Mouse (Mus musculus) left cerebral cortex, adult 2 months (tissue): ENCODE data around the gene Rrp1b. TPM values are rescaled to one million over a fixed set of nuclear protein-coding genes. Genes with fewer than 3 reads are reported as not detected.
"Not testable (repeated sequence)": the region's sequence is repeated elsewhere in the genome, so short reads cannot be mapped to it uniquely, and the experiment has no call there.

Experiments used
- DNase-seq, 2 experiments: peaks; one replicate each; pipeline ENCODE4 v3.0.0; 2021 to 2022; ENCODE audit warnings: low spot score in 2 of 2, mixed read lengths in 1 of 2; ENCODE audit errors: extremely low spot score in 1 of 2
- H3K27ac ChIP-seq: fragments of 200-600 bp; 2 replicates; pipeline ENCODE4 v1.8.1; 2022
- H3K4me3 ChIP-seq: fragments of 200-600 bp; 2 replicates; pipeline ENCODE4 v1.8.1; 2022
- CTCF ChIP-seq: fragments of 200-600 bp; IDR thresholded peaks from 2 replicates; pipeline ENCODE4 v1.8.1; 2022; ENCODE audit warnings: antibody characterized with exemption, mild to moderate bottlenecking, moderate library complexity
- intact Hi-C: fragments of 180-260 bp; cut with DNase I; formaldehyde crosslinking; loops from one replicate; pipeline ENCODE4 v1.15.1; 2025
- total RNA-seq, 2 experiments: library from RNA; stranded (reverse); gene quantifications; 2 replicates each; pipeline ENCODE4 v1.2.3; 2021

Rrp1b gene
- total RNA-seq, 2 experiments from 2014 or later, result 20.6 to 24.5 TPM

DNA sequence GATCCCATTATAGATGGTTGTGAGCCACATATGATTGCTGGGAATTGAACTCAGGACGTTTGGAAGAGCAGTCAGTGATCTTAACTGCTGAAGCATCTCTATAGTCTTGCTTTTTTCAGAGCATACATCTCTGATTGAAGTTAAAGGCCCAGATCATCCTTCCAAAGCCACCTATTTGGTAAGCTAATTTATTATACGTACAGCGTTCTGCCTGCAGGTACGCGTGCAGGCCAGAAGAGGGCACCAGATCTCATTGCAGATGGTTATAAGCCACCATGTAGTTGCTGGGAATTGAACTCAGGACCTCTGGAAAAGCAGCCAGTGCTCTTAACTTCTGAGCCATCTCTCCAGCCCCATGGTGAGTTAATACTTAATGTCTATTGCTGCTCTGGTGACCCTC, 57.0 kb downstream of the Rrp1b start:
- DNase-seq, result no peak
- TF ChIP-seq CTCF, result peak; percentile 34
- Histone ChIP-seq H3K4me3 (no peak overlapping the region), H3K27ac (no peak overlapping the region)
- intact Hi-C loops, result no loop called here

DNA sequence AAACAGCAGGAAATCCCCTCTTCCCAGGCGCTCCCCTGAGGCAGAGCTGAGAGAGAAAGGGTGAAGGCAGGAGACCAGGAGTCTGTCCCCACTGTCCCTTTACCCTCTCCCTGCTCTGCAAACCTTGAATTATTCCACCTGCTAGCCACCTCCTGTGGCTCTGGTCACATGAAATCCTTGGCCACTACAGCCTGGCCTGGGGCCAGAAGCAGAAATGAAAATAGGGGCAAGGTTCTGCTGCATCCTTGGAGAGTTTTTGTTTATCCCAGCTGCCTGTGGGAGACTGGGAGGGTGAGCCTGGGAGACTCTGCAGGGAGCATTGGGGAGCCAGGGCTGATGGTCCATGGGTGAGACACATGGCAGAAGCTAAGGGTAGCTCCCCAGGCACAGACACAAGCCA, 61.8 kb downstream of the Rrp1b start:
- Histone ChIP-seq H3K27ac (no peak overlapping the region), H3K4me3 (no peak overlapping the region)
- intact Hi-C loops, result no loop called here
- DNase-seq, result no peak
- TF ChIP-seq CTCF, result no peak

DNA sequence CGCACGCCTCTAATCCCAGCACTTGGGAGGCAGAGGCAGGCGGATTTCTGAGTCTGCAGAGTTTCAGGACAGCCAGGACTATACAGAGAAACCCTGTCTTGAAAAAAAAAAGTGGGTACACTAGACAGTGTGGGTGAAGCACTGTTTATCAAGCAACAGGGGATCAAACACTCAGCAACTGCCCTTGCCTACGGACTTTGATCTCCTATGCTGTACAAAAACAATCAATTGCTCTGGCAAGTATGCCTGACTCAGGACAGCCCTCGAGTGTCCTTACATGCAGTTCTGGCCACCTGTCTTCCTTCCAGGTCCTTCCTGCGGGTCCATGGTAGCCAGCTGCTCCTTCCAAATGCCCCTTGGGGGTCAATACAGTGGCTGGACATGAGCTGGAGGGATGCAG, 63.0 kb downstream of the Rrp1b start:
- H3K4me3 ChIP-seq, H3K27ac ChIP-seq, intact Hi-C loops, DNase-seq: not testable (repeated sequence)

DNA sequence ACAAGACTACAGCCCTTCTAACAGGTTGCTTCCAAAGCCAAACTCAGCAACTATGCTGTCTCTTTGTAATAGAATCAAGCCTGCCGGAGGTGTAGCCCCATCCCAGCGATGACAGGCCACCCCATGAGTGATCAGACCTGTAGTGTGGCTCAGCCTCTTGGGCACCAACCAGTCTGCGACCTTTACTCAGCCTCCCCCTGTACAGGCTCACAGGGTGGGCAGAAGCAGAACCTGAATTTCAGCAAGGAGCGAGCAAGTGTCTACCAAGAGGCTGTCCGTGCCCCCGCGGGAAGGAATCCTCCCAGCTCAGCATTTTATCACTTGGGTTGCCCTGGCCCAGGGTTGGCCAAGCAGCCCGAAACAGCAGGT, 63.7 kb downstream of the Rrp1b start:
- no peak overlapping the region for H3K27ac ChIP-seq
- no peak for TF ChIP-seq CTCF
- DNase-seq, result no peak
- intact Hi-C loops, result no loop called here
- H3K4me3 ChIP-seq, result peak overlapping the region; percentile 52

DNA sequence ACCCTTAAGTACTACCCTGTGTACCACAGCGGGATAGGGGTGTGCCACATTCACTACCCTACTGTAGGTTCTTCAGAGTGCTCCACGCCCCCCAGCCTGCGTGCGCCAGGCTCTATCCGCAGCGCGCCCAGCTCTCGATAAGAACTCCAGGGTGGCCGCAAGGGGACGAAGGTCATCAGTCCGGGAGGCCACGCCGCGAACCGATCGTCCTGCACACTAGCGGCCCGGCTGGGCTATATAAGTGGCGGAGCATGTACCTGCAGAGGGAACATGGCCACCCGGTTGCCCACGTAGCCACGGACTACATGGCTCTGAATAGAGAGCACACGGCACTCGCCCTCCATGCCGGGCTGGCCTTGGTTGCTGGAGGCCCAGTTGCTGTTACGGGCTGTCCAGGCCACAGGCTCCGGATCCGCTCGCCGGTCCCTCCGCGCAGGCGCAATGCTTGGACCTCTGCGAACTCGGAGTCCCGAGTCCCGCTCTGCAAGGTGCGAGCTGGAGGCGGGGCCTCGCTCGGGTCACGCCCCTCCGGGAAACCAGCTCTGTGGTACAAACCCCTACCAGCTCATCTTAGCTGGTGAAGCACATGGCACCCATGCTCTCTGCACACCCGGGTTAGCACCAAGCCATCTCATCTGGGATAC, 64.2 kb downstream of the Rrp1b start:
- peak in 1 of 2 experiments; percentile 54 for DNase-seq
- Histone ChIP-seq H3K27ac (no peak overlapping the region), H3K4me3 (peak overlapping the region; percentile 52)
- no peak for TF ChIP-seq CTCF
- intact Hi-C loops, result no loop called here

DNA sequence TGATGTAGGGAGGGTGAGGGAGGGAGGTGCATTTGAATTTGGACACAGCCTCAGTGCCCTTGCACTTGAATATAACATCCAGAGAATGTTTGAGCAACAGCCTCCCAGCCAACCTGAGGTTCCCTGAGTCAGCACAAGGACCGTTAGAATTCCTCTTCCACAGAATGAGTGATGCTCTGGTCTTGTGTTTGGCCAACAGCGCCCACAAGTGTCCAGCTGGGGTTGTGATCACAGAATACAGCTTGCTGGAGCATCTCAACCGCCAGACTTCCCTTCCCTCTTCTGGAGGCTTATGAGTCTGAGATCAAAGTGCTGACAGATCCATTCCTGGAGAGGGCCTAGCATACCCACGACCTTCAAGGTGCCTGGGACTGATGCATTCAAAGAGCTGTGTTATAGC, 67.2 kb downstream of the Rrp1b start:
- no peak overlapping the region for H3K27ac ChIP-seq
- intact Hi-C loops, result no loop called here
- no peak overlapping the region for H3K4me3 ChIP-seq
- no peak for DNase-seq
- peak; percentile 36 for TF ChIP-seq CTCF

DNA sequence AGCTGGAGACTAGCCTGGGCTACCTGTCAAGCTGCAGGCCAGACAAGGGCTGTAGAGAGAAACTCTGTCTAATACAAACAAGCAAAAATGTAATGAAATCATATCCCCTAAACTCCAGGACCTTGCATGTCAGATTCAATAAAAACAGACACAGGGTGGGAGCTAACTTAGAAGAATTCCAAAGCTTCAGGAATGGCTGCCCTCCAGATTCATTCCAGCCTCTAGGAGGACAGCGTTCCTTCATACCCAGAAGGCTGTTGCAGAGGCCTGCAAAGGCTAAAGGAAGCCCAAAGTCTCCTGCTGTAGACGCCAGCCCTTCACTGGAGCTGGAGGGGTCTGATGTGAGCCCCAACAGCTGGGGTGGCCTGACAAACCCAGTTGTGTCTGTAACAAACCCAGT, 70.5 kb downstream of the Rrp1b start:
- H3K27ac ChIP-seq, result no peak overlapping the region
- TF ChIP-seq CTCF, result no peak
- intact Hi-C loops, result no loop called here
- DNase-seq, result no peak
- no peak overlapping the region for H3K4me3 ChIP-seq

DNA sequence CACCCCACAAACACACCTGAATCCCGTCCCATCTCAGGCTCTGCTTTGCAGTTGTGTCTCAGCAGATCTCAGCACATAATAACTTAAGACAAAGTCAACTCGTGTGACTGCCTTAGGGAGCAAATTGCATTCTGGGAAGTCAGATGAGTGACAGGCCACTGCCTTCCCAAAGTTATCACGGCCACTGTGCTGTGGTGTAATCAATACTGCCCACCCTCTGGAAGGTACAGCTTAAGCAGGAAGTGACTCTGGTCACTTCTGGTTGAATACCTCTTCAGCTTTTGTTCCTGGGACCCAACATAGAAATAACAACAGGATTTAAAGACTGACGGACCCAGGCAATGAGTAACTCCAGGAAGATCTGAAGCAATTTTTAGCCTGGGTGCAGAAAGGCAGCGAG, 72.0 kb downstream of the Rrp1b start:
- intact Hi-C loops, result no loop called here
- no peak for DNase-seq
- no peak overlapping the region for H3K4me3 ChIP-seq
- H3K27ac ChIP-seq, result no peak overlapping the region
- TF ChIP-seq CTCF, result no peak

DNA sequence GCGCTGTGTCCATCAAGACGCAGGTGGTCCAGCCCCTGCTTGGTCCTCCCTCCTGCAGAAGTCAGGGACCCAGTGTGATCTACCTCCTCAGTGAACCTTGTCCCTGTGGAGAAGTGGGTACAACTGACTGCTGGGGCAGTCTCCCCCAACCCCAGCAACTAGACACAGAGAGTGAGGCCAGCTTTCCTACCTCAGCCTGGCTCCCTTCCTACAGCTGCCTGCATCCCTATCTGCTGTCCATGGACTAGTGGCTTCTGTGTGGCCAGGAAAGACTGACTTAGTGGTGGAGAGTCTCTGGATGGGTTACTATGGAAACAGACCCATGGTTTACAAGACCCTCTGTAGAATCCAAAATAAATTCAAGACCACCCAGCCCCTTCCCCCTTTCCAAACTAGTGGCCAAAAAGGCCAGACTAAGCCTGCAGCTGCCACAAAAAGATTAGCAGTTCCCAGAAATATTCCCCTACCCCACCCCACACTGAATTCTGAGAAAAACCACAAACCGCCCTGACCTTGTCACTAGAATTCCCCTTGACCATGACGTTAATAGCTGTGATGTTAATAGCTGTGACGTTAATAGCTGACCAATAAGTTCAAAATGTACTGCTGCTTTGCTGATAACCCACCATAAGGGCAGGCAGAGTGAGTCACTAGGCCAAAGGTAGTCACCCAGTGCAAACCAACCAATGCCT, 72.6 kb downstream of the Rrp1b start:
- intact Hi-C loops, H3K4me3 ChIP-seq: not testable (repeated sequence)

DNA sequence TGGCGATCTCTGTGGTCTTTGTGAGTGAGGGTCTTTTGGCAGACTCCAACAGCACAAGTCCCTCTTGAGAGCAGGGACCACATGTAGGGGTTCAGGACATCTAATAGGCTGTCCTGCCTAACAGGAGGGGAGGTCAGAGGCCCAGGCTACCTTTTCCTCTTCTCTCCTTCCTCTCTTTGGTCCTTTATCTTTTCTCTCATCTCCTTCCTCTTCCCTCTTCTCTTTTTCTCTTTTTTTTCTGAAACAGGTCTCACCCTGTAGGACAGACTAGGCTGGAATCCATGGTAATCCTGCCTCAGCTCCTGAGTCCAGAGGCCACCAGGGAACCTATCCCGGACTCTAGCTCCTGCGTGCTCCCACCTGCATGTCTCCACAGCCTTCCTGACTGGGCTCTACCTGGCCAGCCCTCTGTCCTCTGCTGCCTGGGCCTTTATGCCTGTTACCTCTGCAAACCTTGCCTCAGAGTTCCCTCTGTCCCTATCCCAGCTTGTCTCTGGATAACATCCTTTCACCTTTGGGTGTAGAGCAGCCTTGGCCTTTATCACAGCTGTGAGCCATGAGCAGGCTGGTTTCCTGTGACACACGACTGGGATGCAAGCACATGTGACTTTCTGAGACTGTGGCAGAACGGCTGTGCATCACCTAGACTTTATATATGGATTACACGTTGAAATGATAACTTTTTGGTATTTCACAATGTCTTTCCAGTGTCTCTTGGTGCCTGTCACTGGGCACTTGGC, 73.5 kb downstream of the Rrp1b start:
- no peak for TF ChIP-seq CTCF
- intact Hi-C loops, result no loop called here
- Histone ChIP-seq H3K4me3 (no peak overlapping the region), H3K27ac (no peak overlapping the region)
- no peak for DNase-seq

More for the DNA sequence above, 72.6 kb downstream of the Rrp1b start:
- not testable (repeated sequence) for H3K27ac ChIP-seq, DNase-seq

DNA sequence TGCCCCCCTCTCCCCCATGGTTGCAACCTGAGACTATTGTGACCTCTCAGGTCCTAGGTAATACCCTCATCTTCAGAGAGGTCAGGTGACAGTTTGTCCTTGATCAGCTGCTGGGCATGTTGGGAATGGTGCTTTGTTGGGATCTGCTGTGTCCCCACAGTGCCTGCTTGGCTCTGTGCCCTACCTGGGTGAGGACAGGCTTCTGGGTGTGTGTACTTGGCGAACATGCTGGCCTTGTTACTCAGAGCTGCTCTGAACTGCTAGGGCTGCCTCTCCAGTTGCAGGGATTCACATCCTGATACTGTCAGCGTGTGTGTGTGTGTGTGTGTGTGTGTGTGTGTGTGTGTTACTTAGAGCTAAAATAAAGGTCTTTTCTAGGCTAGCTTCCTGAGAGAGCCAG, 74.5 kb downstream of the Rrp1b start:
- H3K4me3 ChIP-seq, result no peak overlapping the region
- no peak for TF ChIP-seq CTCF
- no peak overlapping the region for H3K27ac ChIP-seq
- intact Hi-C loops, result no loop called here
- DNase-seq, result no peak

DNA sequence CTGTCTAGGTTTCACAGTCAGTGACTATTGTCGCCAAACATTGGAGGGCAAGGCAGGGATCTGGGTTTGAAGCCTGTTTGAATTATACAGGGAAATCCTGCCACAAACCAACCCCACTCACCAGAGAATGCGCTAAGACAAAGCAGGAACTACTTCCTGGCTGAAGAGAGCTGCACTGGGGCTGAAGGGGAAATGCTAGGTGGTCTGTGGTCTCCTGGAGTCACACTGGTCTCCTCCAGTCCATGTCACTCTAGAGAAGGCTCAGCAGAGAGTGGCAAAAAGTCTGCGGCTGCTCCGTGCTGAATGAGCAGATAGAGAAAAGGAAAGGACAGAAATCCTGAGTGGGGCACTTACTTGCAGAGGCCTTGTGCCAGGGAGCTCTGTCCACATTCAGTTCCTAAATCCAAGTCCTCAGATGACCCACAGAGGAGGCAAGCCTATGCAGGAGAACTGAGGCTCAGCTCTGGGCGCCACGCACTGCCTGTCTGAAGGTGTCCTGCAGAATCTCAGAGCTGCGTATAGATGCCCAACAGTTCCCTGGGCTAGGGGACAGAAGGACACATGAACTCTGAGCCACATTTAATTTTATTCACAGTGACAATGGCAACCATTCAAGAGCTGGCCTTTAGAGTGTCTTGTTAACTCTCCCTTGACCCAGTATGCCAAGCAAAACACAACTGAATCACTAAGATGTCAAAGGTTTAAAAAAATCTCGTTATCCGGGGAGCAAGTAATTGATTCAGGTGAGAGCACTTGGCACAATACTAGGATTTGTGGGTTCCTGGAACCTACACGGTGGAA, 75.3 kb downstream of the Rrp1b start:
- DNase-seq, result no peak
- H3K4me3 ChIP-seq, result no peak overlapping the region
- TF ChIP-seq CTCF, result no peak
- H3K27ac ChIP-seq, result no peak overlapping the region
- intact Hi-C loops, result no loop called here

Other genes with a start within 250 kb of the Rrp1b start
- gene Sik1, start 180.3 kb upstream of the Rrp1b start, total RNA-seq, result 10 to 100 TPM; 24.5 to 39.5 TPM
- 1 to 10 TPM in 1 of 2 experiments, under 1 TPM in 1; 0.93 to 1.3 TPM for gene Hsf2bp, start 249 bp downstream of the Rrp1b start, total RNA-seq
- gene Notch3, start 130.8 kb downstream of the Rrp1b start, total RNA-seq, result 1 to 10 TPM; 7.1 to 7.8 TPM
- under 1 TPM; 0.28 to 0.29 TPM for gene Ephx3, start 153.4 kb downstream of the Rrp1b start, total RNA-seq
- 100 to 1,000 TPM; 121 to 138 TPM for gene Brd4, start 248.6 kb downstream of the Rrp1b start, total RNA-seq